Mouse (Mus musculus) spleen, adult 2 months (tissue): ENCODE measurements around the gene AI413582. TPM values are rescaled to one million over a fixed set of nuclear protein-coding genes. Genes with fewer than 3 reads are reported as not detected.

Source experiments
- DNase-seq, 2 experiments: peaks; one replicate each; pipeline versions ENCODE4 v3.0.0 to v3.0.0-alpha.2; 2012 to 2021; ENCODE audit warnings: low spot score in 2 of 2, low read depth in 1 of 2
- H3K27ac ChIP-seq: fragments of 200-500 bp; 2 replicates; pipeline ENCODE4 v1.5.1; 2012; ENCODE audit warnings: low read length, inconsistent platforms; ENCODE audit not compliant: insufficient read depth
- H3K27me3 ChIP-seq: fragments of 200-500 bp; 2 replicates; pipeline ENCODE4 v1.6.1; 2012; ENCODE audit warnings: mild to moderate bottlenecking, moderate library complexity, low read length, inconsistent platforms; ENCODE audit not compliant: control insufficient read depth, insufficient read depth
- H3K36me3 ChIP-seq: fragments of 200-500 bp; 2 replicates; pipeline ENCODE4 v1.6.1; 2012; ENCODE audit warnings: mild to moderate bottlenecking, low read length, inconsistent platforms; ENCODE audit not compliant: control insufficient read depth, insufficient read depth
- H3K4me1 ChIP-seq: fragments of 200-500 bp; 2 replicates; pipeline ENCODE4 v1.6.1; 2011; ENCODE audit warnings: inconsistent platforms; ENCODE audit not compliant: control insufficient read depth, insufficient read depth, insufficient read length
- H3K4me3 ChIP-seq: fragments of 200-500 bp; 2 replicates; pipeline ENCODE4 v1.5.1; 2011; ENCODE audit warnings: mild to moderate bottlenecking, inconsistent platforms; ENCODE audit not compliant: insufficient read depth, insufficient read length; ENCODE audit errors: extremely low read depth
- CTCF ChIP-seq: fragments of 200-500 bp; IDR thresholded peaks from 2 replicates; pipeline ENCODE4 v1.5.1; 2011; ENCODE audit warnings: mild to moderate bottlenecking, inconsistent platforms; ENCODE audit not compliant: insufficient read depth, insufficient read length, insufficient replicate concordance; ENCODE audit errors: extremely low read depth
- POLR2A ChIP-seq: fragments of 200-500 bp; IDR thresholded peaks from 2 replicates; pipeline ENCODE4 v1.6.1; 2011; ENCODE audit warnings: low read depth, low read length, inconsistent platforms
- WGBS: fragments of 180-500 bp; shearing (Covaris S2); methylation state at CpG from one replicate; pipeline ENCODE4 v1.1.7; 2018; 5-methylcytosine and 5-hydroxymethylcytosine counted together
- polyA plus RNA-seq: library from polyadenylated mRNA; depleted of rRNA; stranded (reverse); fragments of >200 nt; gene quantifications from 2 replicates; pipeline ENCODE4 v1.2.3, GENCODE M21; 2012

The AI413582 gene
- polyA plus RNA-seq, 1 experiment: 89.9 TPM

- Histone ChIP-seq H3K36me3 (no peaks in the 10 kb centered on the region), H3K4me1 (no peaks in the 10 kb centered on the region), H3K27me3 (no peaks in the 10 kb centered on the region), H3K27ac (no peak overlapping the region), H3K4me3 (no peak overlapping the region)
- TF ChIP-seq POLR2A: no peak
- TF ChIP-seq CTCF: no peak
- no peak for DNase-seq
- WGBS: 86% methylated on average over 10 of the region's 10 CpGs
Observed at GRCm38 (mm10) chr17:27573772-27574320, 8.3 kb upstream of the AI413582 start.

DNA sequence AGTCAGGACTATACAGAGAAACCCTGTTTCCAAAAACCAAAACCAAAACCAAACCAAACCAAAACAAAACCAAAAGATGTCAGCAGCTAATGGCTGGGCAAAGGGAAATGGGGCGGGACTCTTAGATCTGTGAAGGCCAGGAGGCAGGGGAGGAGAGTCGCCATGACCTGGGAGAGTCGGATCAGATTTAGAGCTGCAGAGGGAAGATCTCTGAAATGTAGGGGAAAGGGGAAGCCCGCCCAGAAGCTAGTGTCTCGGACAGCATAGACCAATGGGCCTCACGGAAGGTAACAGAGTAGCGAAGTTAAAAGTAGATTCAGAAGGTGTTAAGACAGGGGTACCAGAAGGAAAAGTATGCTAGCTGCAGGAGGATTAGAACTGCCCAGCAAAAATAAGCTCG lies 5.8 kb upstream of the AI413582 start:
- no peak overlapping the region for H3K27ac ChIP-seq
- no peaks in the 10 kb centered on the region for H3K36me3 ChIP-seq
- H3K4me3 ChIP-seq: no peak overlapping the region
- no peak for TF ChIP-seq CTCF
- TF ChIP-seq POLR2A: no peak
- no peak for DNase-seq
- no peaks in the 10 kb centered on the region for H3K4me1 ChIP-seq
- WGBS: 73% methylated on average over 8 of the region's 8 CpGs
- H3K27me3 ChIP-seq: no peaks in the 10 kb centered on the region

- DNase-seq: no peak
- Histone ChIP-seq H3K27ac (no peak overlapping the region), H3K4me1 (peaks cover 5% of the 10 kb centered on the region; the same call in 1 of the 2 replicates), H3K36me3 (no peaks in the 10 kb centered on the region), H3K27me3 (no peaks in the 10 kb centered on the region), H3K4me3 (no peak overlapping the region)
- WGBS: 89% methylated on average over 5 of the region's 5 CpGs
- TF ChIP-seq CTCF (no peak), POLR2A (no peak)
Observed at GRCm38 (mm10) chr17:27568228-27568627, 2.7 kb upstream of the AI413582 start.

GRCm38 (mm10) chr17:27565942-27566267 lies 349 bp upstream of the AI413582 start:
- DNase-seq: no peak
- Histone ChIP-seq H3K27me3 (no peaks in the 10 kb centered on the region), H3K36me3 (peaks cover 9% of the 10 kb centered on the region), H3K27ac (no peak overlapping the region), H3K4me1 (peaks cover 9% of the 10 kb centered on the region; the same call in 1 of the 2 replicates), H3K4me3 (peak overlapping the region; percentile 75)
- 1% methylated on average over 13 of the region's 13 CpGs for WGBS
- TF ChIP-seq CTCF (no peak), POLR2A (no peak)

- DNase-seq: no peak
- H3K27me3 ChIP-seq: no peaks in the 10 kb centered on the region
- 18% methylated on average over 20 of the region's 20 CpGs for WGBS
- peak overlapping the region; percentile 75 for H3K4me3 ChIP-seq
- H3K36me3 ChIP-seq: peaks cover 14% of the 10 kb centered on the region
- H3K4me1 ChIP-seq: peaks cover 14% of the 10 kb centered on the region; the same call in 1 of the 2 replicates
- TF ChIP-seq POLR2A: no peak
- no peak for TF ChIP-seq CTCF
- H3K27ac ChIP-seq: peak overlapping the region; percentile 69
Observed at GRCm38 (mm10) chr17:27564391-27565162, 979 bp downstream of the AI413582 start.

- DNase-seq: no peak
- TF ChIP-seq CTCF (no peak), POLR2A (no peak)
- H3K4me1 ChIP-seq: peaks cover 17% of the 10 kb centered on the region; the same call in 1 of the 2 replicates
- 69% methylated on average over 7 of the region's 7 CpGs for WGBS
- no peak overlapping the region for H3K27ac ChIP-seq
- no peaks in the 10 kb centered on the region for H3K27me3 ChIP-seq
- peaks cover 14% of the 10 kb centered on the region for H3K36me3 ChIP-seq
- no peak overlapping the region for H3K4me3 ChIP-seq
Observed at GRCm38 (mm10) chr17:27563771-27564244, 1.7 kb downstream of the AI413582 start.

- peaks cover 14% of the 10 kb centered on the region for H3K36me3 ChIP-seq
- H3K4me1 ChIP-seq: peaks cover 23% of the 10 kb centered on the region; the same call in 1 of the 2 replicates
- H3K4me3 ChIP-seq: no peak overlapping the region
- H3K27me3 ChIP-seq: no peaks in the 10 kb centered on the region
- 58% methylated on average over 11 of the region's 11 CpGs for WGBS
- TF ChIP-seq POLR2A (no peak), CTCF (no peak)
- DNase-seq: no peak
- H3K27ac ChIP-seq: no peak overlapping the region
Observed at GRCm38 (mm10) chr17:27561809-27562526, 3.6 kb downstream of the AI413582 start.
